Mouse (Mus musculus) limb, embryonic 11.5 days (tissue): ENCODE measurements around the gene Hivep3. TPM values are rescaled to one million over a fixed set of nuclear protein-coding genes. Genes with fewer than 3 reads are reported as not detected.

ENCODE experiments used
- ATAC-seq: fragments of 200-750 bp; cut with Nextera tagmentation; 2 replicates; pipeline ENCODE4 v1.8.0; 2017; ENCODE audit warnings: low read depth; ENCODE audit not compliant: insufficient number of reproducible peaks, low FRiP score, low TSS enrichment
- DNase-seq: peaks from one replicate; pipeline ENCODE4 v3.0.0-alpha.2; 2015; ENCODE audit warnings: low spot score
- H3K27ac ChIP-seq: fragments of 300-500 bp; sonication (generic); replicated peaks from 2 replicates; pipeline ENCODE4 v1.5.1; 2014; ENCODE audit warnings: low read depth, mild to moderate bottlenecking, low read length
- H3K27me3 ChIP-seq: fragments of 300-500 bp; sonication (generic); 2 replicates; pipeline ENCODE4 v1.6.1; 2014; ENCODE audit warnings: mild to moderate bottlenecking, low read length, mixed read lengths; ENCODE audit not compliant: control insufficient read depth, insufficient read depth
- H3K36me3 ChIP-seq: fragments of 300-500 bp; sonication (generic); 2 replicates; pipeline ENCODE4 v1.6.1; 2014; ENCODE audit warnings: mild to moderate bottlenecking, low read length, moderate library complexity, mixed read lengths; ENCODE audit not compliant: control insufficient read depth, insufficient read depth
- H3K4me1 ChIP-seq: fragments of 300-500 bp; sonication (generic); 2 replicates; pipeline ENCODE4 v1.6.1; 2014; ENCODE audit warnings: low read length, mixed read lengths; ENCODE audit not compliant: control insufficient read depth, insufficient read depth
- H3K4me2 ChIP-seq: fragments of 300-500 bp; sonication (generic); 2 replicates; pipeline ENCODE4 v1.6.1; 2014; ENCODE audit warnings: low read depth, mild to moderate bottlenecking, moderate library complexity; ENCODE audit not compliant: severe bottlenecking
- H3K4me3 ChIP-seq: fragments of 300-500 bp; sonication (generic); 2 replicates; pipeline ENCODE4 v1.5.1; 2014; ENCODE audit warnings: low read depth, low read length
- H3K9ac ChIP-seq: fragments of 300-500 bp; sonication (generic); 2 replicates; pipeline ENCODE4 v1.6.1; 2014; ENCODE audit warnings: mild to moderate bottlenecking, low read length
- H3K9me3 ChIP-seq: fragments of 300-500 bp; sonication (generic); 2 replicates; pipeline ENCODE4 v1.6.1; 2016; ENCODE audit warnings: low read length; ENCODE audit not compliant: control insufficient read depth
- WGBS: fragments of 180-500 bp; shearing (Covaris S2); extraction: QIAGEN DNeasy Blood & Tissue Kit; methylation state at CpG from one replicate; pipeline ENCODE4 v1.1.7; 2014; 5-methylcytosine and 5-hydroxymethylcytosine counted together
- polyA plus RNA-seq: library from polyadenylated mRNA; unstranded; fragments of >200 nt; fragmentation: Nextera tagmentation; extraction: Ambion mirVana; gene quantifications from 2 replicates; pipeline ENCODE4 v1.2.1, GENCODE M21; 2014

The Hivep3 gene
- polyA plus RNA-seq, 1 experiment from 2014 or later, result 0.55 TPM

GRCm38 (mm10) chr4:120032984-120033355 lies 299.4 kb downstream of the Hivep3 start:
- no peak for ATAC-seq
- WGBS, result under 1% methylated on average over 33 of the region's 38 CpGs
- Histone ChIP-seq H3K36me3 (no peaks in the 10 kb centered on the region), H3K27ac (no peak overlapping the region), H3K9ac (peak overlapping the region; percentile 45; the same call in 1 of the 2 replicates), H3K4me3 (peak overlapping the region; percentile 50), H3K9me3 (no peaks in the 10 kb centered on the region), H3K4me1 (0 out of 2 replicates have a peak, but pooled peaks cover 4% of the 10 kb centered on the region), H3K4me2 (peak overlapping the region; percentile 99), H3K27me3 (peaks cover 36% of the 10 kb centered on the region)
- peak; percentile 32 for DNase-seq

DNA sequence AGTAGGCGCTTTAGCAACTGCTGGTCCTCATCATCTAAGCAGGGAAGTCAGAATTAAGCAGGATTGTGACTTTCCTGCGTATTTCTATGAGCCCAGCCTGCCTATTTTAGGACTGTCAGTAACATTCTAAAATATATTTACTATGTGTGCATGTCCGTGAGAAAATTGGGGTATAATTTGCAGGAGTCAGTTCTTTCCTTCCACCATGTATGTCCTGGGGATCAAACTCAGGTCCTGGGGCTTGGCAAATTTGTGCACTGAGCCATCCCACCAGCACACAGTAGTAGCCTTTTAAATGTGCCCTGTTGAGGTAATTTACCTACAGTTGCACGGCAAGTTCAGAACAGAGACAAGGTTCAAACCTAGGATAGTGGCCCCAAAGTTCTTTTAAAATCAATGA lies 302.7 kb downstream of the Hivep3 start:
- Histone ChIP-seq H3K27me3 (peaks cover 33% of the 10 kb centered on the region), H3K9me3 (no peaks in the 10 kb centered on the region), H3K36me3 (no peaks in the 10 kb centered on the region), H3K4me2 (no peak overlapping the region), H3K9ac (no peak overlapping the region), H3K27ac (no peak overlapping the region), H3K4me1 (0 out of 2 replicates have a peak, but pooled peaks cover 4% of the 10 kb centered on the region), H3K4me3 (no peak overlapping the region)
- WGBS, result 89% methylated on average over 4 of the region's 4 CpGs
- DNase-seq, result no peak
- ATAC-seq, result no peak

- H3K9me3 ChIP-seq, result no peaks in the 10 kb centered on the region
- H3K4me1 ChIP-seq, result 0 out of 2 replicates have a peak, but pooled peaks cover 4% of the 10 kb centered on the region
- 49% methylated on average over 7 of the region's 7 CpGs for WGBS
- H3K4me3 ChIP-seq, result no peak overlapping the region
- H3K27me3 ChIP-seq, result peaks cover 26% of the 10 kb centered on the region
- no peak overlapping the region for H3K9ac ChIP-seq
- no peak overlapping the region for H3K27ac ChIP-seq
- no peak for DNase-seq
- H3K4me2 ChIP-seq, result no peak overlapping the region
- no peak for ATAC-seq
- H3K36me3 ChIP-seq, result no peaks in the 10 kb centered on the region
Observed at GRCm38 (mm10) chr4:120037007-120037406, 303.4 kb downstream of the Hivep3 start.

DNA sequence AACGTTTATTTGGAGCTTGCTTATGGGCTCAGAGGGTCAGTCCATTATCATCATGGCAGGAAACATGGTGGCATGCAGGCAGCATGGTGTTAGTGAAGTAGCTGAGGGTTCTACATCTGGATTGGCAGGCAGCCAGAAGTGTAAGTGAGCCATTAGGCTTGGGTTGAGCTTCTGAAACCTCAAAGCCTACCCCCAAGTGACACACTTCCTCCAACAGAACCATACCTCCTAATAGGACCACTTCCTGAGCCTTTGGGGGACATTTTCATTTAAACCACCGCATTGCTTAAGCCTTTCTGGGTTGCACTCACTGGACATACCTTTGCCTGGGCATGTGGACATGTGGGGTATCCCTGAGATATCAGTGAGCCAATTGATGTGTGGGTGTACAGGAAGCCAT lies 307.9 kb downstream of the Hivep3 start:
- H3K4me2 ChIP-seq, result no peak overlapping the region
- no peaks in the 10 kb centered on the region for H3K4me1 ChIP-seq
- H3K4me3 ChIP-seq, result no peak overlapping the region
- no peak overlapping the region for H3K9ac ChIP-seq
- H3K27ac ChIP-seq, result no peak overlapping the region
- H3K27me3 ChIP-seq, result no peaks in the 10 kb centered on the region
- H3K9me3 ChIP-seq, result no peaks in the 10 kb centered on the region
- 83% methylated on average over 2 of the region's 2 CpGs for WGBS
- no peak for DNase-seq
- no peak for ATAC-seq
- no peaks in the 10 kb centered on the region for H3K36me3 ChIP-seq

GRCm38 (mm10) chr4:120042480-120042879 lies 308.9 kb downstream of the Hivep3 start:
- Histone ChIP-seq H3K4me1 (no peaks in the 10 kb centered on the region), H3K4me3 (no peak overlapping the region), H3K36me3 (no peaks in the 10 kb centered on the region), H3K9ac (no peak overlapping the region), H3K27me3 (no peaks in the 10 kb centered on the region), H3K4me2 (no peak overlapping the region), H3K27ac (no peak overlapping the region), H3K9me3 (no peaks in the 10 kb centered on the region)
- DNase-seq (no peak), ATAC-seq (no peak)
- WGBS, result 91% methylated on average over 7 of the region's 7 CpGs

GRCm38 (mm10) chr4:120044612-120045011 lies 311.0 kb downstream of the Hivep3 start:
- no peak overlapping the region for H3K27ac ChIP-seq
- no peak overlapping the region for H3K9ac ChIP-seq
- DNase-seq (no peak), ATAC-seq (no peak)
- no peaks in the 10 kb centered on the region for H3K4me1 ChIP-seq
- H3K4me2 ChIP-seq, result no peak overlapping the region
- no peaks in the 10 kb centered on the region for H3K9me3 ChIP-seq
- H3K27me3 ChIP-seq, result no peaks in the 10 kb centered on the region
- no peaks in the 10 kb centered on the region for H3K36me3 ChIP-seq
- H3K4me3 ChIP-seq, result no peak overlapping the region
- 81% methylated on average over 5 of the region's 5 CpGs for WGBS

- no peaks in the 10 kb centered on the region for H3K36me3 ChIP-seq
- H3K4me3 ChIP-seq, result no peak overlapping the region
- H3K4me2 ChIP-seq, result no peak overlapping the region
- H3K9ac ChIP-seq, result no peak overlapping the region
- no peaks in the 10 kb centered on the region for H3K4me1 ChIP-seq
- H3K9me3 ChIP-seq, result no peaks in the 10 kb centered on the region
- DNase-seq (no peak), ATAC-seq (no peak)
- 49% methylated on average over 5 of the region's 5 CpGs for WGBS
- H3K27me3 ChIP-seq, result no peaks in the 10 kb centered on the region
- H3K27ac ChIP-seq, result no peak overlapping the region
Observed at GRCm38 (mm10) chr4:120045131-120045537, 311.6 kb downstream of the Hivep3 start.

DNA sequence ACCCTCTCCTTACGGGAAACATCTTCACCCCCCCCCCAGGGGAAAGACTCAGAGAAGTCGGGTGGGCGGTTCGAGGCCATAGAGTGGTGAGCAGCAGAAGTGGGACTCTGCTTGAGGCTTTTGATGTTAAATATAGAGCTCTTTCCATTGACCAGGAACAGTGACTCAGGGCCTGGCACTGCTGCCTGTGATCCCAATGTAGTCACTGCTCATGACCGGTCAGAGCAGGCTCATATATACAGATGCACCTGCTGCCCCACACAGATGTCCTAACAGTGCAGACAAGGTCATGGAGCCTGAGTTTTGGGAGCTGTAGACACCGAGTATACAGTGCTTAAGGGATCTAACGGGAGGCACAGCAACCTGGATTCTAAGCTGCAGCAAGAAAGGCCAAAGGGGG lies 312.3 kb downstream of the Hivep3 start:
- Histone ChIP-seq H3K9me3 (no peaks in the 10 kb centered on the region), H3K27ac (no peak overlapping the region)
- 89% methylated on average over 7 of the region's 7 CpGs for WGBS

DNA sequence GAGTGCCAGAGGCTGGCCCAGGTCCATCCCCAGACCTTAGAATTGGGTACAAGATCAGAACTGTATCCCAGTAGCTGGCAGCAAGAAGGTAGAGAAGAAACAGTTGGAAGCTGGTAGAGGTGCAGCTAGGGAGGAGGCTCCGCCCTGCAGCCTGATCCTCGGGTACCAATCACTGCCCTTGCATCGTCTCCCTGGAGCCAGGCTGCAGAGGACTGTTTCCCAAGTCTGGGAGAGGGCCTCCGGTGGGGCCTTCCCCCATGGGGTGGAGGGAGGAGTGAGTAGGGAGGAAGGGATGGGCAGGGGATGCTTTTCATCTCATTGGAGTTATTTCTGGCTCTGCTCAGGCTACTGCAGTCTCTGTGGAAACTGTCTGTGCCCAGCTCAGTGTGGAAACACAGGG lies 313.5 kb downstream of the Hivep3 start:
- no peak overlapping the region for H3K27ac ChIP-seq
- no peaks in the 10 kb centered on the region for H3K9me3 ChIP-seq
- WGBS, result 35% methylated on average over 4 of the region's 4 CpGs
- ATAC-seq (no peak), DNase-seq (no peak)
- H3K36me3 ChIP-seq, result no peaks in the 10 kb centered on the region
- no peak overlapping the region for H3K4me3 ChIP-seq
- H3K4me2 ChIP-seq, result no peak overlapping the region
- H3K4me1 ChIP-seq, result no peaks in the 10 kb centered on the region
- no peaks in the 10 kb centered on the region for H3K27me3 ChIP-seq
- H3K9ac ChIP-seq, result no peak overlapping the region

More for the DNA sequence above, 312.3 kb downstream of the Hivep3 start:
- Histone ChIP-seq H3K4me1 (no peaks in the 10 kb centered on the region), H3K4me2 (no peak overlapping the region), H3K27me3 (no peaks in the 10 kb centered on the region), H3K9ac (no peak overlapping the region), H3K4me3 (no peak overlapping the region), H3K36me3 (no peaks in the 10 kb centered on the region)
- ATAC-seq (no peak), DNase-seq (no peak)
